Mouse (Mus musculus) heart, embryonic 12.5 days (tissue): Measurements from ENCODE around the gene Cyp4a30b. TPM values are rescaled to one million over a fixed set of nuclear protein-coding genes. Genes with fewer than 3 reads are reported as not detected.

ENCODE experiments used
- polyA plus RNA-seq: library from polyadenylated mRNA; unstranded; fragments of >200 nt; fragmentation: Nextera tagmentation; extraction: Ambion mirVana; gene quantifications from 2 replicates; pipeline ENCODE4 v1.2.1, GENCODE M21; 2016

The Cyp4a30b gene
- polyA plus RNA-seq, 1 experiment from 2014 or later = not detected

Other genes with a start within 250 kb of the Cyp4a30b start
- gene Cyp4a29, start 210.5 kb upstream of the Cyp4a30b start, polyA plus RNA-seq = not detected in 2 replicates
- not detected in 2 replicates for gene Cyp4a12a, start 153.6 kb upstream of the Cyp4a30b start, polyA plus RNA-seq
- gene Cyp4a12b, start 41.0 kb upstream of the Cyp4a30b start, polyA plus RNA-seq = not detected in 2 replicates
- gene Cyp4a14, start 43.5 kb downstream of the Cyp4a30b start, polyA plus RNA-seq = not detected in 2 replicates
- gene Cyp4a10, start 65.7 kb downstream of the Cyp4a30b start, polyA plus RNA-seq = not detected in 2 replicates
- gene Cyp4a31, start 111.0 kb downstream of the Cyp4a30b start, polyA plus RNA-seq = not detected in 2 replicates
- not detected in 2 replicates for gene Cyp4a32, start 148.4 kb downstream of the Cyp4a30b start, polyA plus RNA-seq
- 0.74 and 1.1 TPM in 2 replicates for gene Cyp4b1, start 195.1 kb downstream of the Cyp4a30b start, polyA plus RNA-seq